Mouse (Mus musculus): Measurements from ENCODE around the gene Olfr317.

Olfr317 gene

DNA sequence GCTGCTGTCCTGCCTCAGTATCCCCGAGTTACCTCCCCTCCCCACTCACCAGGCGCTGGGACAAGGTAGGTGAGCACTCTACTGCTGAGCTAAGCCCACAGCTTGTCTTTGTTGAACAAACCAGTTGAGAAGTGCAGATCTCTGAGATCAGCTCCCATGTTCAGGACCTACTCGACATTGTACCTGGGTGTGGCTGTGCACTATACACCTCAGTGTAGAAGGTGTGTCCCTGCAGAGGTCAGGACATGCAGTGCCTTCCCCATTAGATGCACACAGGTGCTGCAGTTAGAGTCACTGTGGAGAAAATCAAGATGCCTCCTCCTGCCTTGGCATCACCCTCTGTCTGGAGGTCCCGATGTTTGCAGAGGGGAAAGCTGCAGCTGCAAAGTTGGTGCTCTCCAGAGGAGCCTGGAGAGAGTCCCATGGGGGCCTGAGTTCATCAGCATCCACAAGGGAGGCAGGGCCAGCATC lies at the start of gene Olfr317:
Gene Olfr317, minus strand, starts transcription at position 421 of the 471 bp plus-strand sequence.
- no peak for TF ChIP-seq GATA4 (IDR thresholded peaks at IDR 0.05; ENCODE audit: insufficient replicate concordance, low read length)

GRCm38 (mm10) chr11:58788346-58788745 lies 49.3 kb upstream of the Olfr317 start:
- TF ChIP-seq GATA4 (IDR thresholded peaks at IDR 0.05; ENCODE audit: insufficient replicate concordance, low read length) = no peak

DNA sequence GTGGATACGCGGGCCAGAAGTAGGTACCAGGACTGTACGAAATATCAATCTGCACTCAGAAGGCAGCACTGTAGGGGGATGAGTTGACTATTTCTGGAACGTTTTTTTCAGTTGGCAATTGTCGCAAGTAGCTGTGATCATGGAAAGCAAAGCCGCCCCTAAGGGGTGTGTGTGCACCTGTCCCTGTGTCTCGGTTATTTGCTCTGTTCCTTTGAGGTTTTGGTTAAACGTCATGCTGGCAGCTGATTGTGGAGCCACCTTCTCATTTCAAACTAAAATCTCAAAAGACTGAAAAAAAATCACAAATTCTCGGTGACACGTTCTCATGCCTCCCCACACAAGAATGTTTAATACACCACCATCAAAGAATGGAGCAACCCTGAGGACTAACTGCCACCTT lies 48.6 kb upstream of the Olfr317 start:
- no peak for TF ChIP-seq GATA4 (IDR thresholded peaks at IDR 0.05; ENCODE audit: insufficient replicate concordance, low read length)

- TF ChIP-seq GATA4 (IDR thresholded peaks at IDR 0.05; ENCODE audit: insufficient replicate concordance, low read length) = no peak
Observed at GRCm38 (mm10) chr11:58784182-58784581, 45.2 kb upstream of the Olfr317 start.

DNA sequence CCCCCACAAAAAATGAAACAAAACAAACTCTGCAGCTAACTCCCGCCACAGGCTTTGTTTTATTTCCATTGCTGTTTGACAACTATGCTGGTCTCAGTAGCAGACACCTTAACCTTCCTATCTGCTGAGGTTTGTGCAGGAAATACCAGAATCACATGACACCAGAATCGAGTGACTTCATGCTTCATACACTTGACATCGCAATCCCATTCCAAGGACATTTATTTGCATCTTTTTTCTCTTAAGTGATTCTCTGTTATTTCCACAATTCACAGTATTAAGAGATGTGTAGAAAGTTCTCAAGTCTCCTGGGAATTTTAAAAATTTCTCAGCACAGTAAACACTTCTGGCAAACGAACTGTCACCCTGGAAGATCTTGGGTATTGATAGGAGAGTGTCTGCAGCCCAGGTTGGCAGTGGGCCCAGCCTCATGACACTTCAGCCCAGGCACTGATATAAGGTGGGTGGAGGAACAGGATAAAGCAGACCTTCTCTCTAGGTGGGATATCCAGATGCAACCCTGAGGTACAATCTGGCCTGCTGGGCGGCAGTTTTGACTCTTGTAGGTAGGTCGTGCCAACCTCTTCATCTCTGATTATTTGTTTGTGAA lies 43.6 kb upstream of the Olfr317 start, which contains the start of gene Olfr314:
Gene Olfr314, plus strand, starts transcription at position 473 of the 610 bp plus-strand sequence.
- TF ChIP-seq GATA4 (IDR thresholded peaks at IDR 0.05; ENCODE audit: insufficient replicate concordance, low read length) = no peak

GRCm38 (mm10) chr11:58772888-58773287 lies 33.9 kb upstream of the Olfr317 start, which contains the start of gene Olfr315:
Olfr315 (plus strand) TSS chr11:58773188.
- no peak for TF ChIP-seq GATA4 (IDR thresholded peaks at IDR 0.05; ENCODE audit: insufficient replicate concordance, low read length)

DNA sequence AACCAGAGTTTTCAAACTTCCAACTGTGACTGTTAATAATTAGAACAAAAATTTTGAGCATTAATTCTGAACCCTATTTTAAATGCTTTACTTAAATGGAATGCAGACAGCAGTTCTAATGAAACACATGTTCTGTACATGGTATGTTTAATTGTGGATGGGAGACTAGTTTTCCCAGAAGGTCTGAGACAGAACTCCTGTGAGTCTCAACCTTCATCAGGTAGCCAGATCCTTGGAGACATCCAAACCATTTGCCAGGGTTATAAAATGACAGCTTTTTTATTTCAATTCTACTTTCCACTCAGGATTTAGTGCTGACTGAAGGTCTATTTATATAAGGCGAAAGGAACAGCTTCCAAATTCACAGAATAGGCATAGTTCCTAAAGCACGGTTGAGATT lies 13.4 kb upstream of the Olfr317 start, which contains the start of gene Olfr316:
Gene Olfr316, plus strand, starts transcription at position 301 of the 400 bp plus-strand sequence.
- no peak for TF ChIP-seq GATA4 (IDR thresholded peaks at IDR 0.05; ENCODE audit: insufficient replicate concordance, low read length)

DNA sequence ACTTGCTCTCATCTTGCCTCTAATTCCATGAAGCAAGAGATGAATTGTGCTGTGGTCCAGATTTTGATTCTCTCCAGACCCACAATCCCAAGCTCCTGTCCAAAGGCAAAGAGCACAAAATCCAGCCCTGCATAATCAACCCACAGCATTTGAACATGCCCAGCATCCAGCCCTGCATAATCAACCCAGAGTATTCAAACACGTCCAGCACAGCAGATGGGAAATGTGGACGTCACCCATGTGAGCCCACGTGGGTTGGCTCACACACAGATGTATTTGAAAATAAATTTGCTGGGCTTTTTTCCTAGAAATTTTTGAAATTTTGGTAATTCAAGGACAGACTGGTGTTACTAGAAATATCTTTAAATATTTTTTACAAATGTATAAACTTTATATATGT lies 5.6 kb downstream of the Olfr317 start:
- no peak for TF ChIP-seq GATA4 (IDR thresholded peaks at IDR 0.05; ENCODE audit: insufficient replicate concordance, low read length)

DNA sequence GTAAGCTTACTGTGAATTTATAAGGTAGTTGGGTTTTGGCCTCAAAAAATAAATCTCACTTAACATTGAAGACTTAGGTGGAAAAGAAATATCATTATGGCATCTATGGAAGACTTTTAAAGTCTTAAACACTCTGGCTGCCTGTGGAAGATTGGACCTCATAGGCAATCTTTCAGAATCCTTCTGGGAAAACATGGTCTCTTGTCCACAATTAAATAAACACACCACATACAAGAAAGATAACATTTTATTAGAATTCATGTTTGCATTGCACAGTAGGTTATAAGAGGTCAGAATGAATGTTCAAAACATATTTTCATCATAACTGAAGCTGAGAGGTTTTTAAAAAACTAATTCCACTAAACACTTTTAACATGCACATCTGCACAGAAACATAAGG lies 15.1 kb downstream of the Olfr317 start, which contains the start of gene Olfr318:
Gene Olfr318, minus strand, starts transcription at position 101 of the 400 bp plus-strand sequence.
- TF ChIP-seq GATA4 (IDR thresholded peaks at IDR 0.05; ENCODE audit: insufficient replicate concordance, low read length) = no peak

- no peak for TF ChIP-seq GATA4 (IDR thresholded peaks at IDR 0.05; ENCODE audit: insufficient replicate concordance, low read length)
Observed at GRCm38 (mm10) chr11:58719701-58720100, 19.3 kb downstream of the Olfr317 start.

DNA sequence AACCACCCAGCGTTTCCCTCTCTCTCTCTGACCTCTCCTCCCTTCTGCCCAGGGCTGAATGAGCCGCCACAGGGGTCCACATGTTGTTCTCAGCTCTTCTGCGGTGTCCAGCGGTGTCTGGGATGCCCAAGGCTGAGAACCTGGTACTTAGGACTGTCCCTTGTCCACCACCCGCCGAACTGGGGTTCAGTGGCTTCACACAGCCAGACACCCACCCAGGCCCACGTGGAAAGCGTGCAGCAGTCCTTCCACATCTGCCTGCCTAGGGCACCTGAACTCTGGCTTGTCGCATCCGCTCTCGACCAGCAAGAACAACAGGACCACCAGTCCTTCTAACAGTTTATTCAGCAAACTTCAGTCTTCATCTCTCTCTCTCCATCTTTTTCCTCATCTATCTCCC lies 29.9 kb downstream of the Olfr317 start:
- no peak for TF ChIP-seq GATA4 (IDR thresholded peaks at IDR 0.05; ENCODE audit: insufficient replicate concordance, low read length)

DNA sequence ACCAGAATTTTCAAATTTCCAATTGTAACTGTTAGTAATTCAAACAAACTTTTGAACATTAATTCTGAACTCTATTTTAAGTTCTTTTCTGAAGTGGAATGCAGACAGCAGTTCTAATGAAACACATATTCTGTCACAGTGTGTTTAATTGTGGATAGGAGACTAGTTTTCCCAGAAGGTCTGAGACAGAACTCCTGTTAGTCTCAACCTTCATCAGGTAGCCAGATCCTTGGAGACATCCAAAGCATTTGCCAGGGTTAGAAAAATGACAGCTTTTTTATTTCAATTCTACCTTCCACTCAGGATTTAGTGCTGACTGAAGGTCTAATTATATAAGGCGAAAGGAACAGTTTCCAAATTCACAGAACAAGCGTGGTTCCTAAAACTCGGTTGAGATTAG lies 40.1 kb downstream of the Olfr317 start, which contains the start of gene Olfr319:
Gene Olfr319, plus strand, starts transcription at position 301 of the 400 bp plus-strand sequence.
- no peak for TF ChIP-seq GATA4 (IDR thresholded peaks at IDR 0.05; ENCODE audit: insufficient replicate concordance, low read length)

Measured in liver, adult (tissue).